Mouse (Mus musculus): ENCODE results near the gene Gm5475.
A peak's percentile ranks its signal among the peaks of the same experiment; 100 is the strongest.

The Gm5475 gene

DNA sequence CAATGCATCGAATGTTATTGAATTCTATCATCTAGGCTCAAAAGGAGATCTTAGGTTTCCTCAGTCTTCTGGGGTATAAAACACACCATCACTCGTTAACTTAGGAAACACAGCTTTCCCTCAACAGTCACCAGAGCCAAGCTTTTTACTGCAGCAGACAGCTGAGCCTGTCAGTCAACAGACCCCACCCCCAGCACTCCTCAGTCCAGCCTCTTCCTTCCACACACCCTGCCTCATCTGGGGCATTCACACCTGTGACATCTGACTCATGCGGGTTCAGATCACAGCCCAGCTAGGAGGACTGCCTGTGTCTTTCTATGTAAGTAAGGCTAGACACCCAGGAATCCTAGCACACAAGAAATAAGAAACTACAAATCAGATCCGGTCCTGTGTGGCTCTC, 7.9 kb upstream of the Gm5475 start:
- peak; percentile 42 for DNase-seq (ENCODE audit: low read depth)

DNA sequence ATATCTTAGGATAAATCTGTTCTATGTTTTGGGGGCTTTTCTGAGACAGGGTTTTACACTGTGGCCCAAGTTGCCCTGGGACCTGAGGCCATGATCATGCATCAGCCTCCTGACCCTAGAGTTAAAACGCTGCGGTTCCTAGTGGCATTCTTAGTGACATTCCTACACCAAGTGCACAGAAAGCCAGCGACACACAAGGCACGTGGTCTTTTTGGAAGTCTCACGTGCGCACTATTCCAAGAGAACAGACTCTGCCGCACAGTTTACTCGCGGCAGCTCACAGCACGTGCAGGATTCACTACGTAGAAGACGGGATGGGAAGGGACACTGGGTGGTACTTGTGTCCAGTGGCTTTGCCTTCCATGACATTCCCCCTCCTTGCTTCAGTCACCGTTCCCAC, 7.0 kb upstream of the Gm5475 start:
- DNase-seq (ENCODE audit: low read depth) = no peak

DNA sequence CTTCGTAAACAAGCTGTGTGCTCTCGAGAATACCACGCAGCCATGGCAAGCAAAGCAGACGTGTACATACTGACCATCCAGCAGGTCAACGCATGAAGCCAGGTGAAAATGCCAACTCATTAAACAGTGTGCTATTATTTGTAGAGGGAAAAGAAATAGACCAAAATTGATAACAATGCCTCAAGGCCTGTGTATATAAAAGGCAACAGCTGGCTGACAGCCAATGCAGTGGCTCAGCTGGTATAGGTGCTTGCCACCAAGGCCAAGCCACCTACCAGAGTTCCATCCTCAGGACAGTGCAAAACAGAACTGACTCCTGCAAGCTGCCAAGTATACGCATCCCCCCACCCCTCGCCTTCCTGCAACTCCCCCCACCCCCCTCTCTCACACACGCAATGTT, 6.3 kb upstream of the Gm5475 start:
- no peak for DNase-seq (ENCODE audit: low read depth)

DNA sequence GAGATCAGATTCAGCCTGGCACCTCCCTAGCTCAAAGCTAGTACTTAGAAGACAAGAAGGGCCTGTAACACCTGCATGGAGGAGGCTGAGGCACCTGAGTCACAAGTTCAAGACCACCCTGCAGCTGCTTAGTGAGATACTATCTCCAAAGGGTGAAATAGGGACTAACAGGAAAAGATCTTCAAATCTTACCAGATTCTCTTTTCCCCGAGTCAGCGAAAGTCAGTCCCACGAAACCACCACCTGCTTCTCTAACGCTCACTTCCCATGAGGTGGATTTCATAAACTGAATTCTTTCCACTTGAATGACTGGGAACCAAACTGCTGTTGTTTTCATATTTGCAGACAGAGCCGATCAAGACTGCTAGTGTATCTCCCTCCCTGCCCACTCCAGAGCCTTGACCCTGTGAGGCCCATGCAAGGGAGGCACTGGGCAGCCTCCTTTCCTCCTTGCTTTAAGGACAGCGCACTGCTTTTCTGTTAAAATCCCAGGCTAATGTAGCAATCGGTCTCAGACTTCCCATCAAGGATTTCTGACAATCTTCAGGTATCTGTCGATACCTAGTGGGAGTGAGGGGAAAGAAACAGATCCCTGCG, 4.0 kb upstream of the Gm5475 start:
- no peak for DNase-seq (ENCODE audit: low read depth)

DNA sequence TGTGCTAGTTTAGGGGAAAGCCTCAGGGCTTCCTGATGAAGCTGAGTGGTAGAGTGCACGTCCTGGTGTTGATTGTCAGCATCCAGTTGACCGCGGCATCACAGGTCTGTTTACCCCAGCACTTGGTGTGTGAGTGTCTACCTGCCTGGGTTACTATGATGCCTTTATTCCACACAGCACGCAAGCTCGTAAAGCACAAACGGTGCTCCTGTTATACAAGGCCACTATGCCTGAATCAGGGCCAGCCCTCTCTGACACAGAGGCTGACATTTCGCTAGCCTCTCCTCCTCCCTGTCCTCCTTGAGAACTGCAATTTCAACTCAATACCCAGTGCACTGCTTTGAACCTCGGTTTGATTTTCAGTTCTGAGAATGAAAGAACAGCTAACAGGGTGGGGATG, 2.6 kb upstream of the Gm5475 start:
- DNase-seq (ENCODE audit: low read depth) = no peak

DNA sequence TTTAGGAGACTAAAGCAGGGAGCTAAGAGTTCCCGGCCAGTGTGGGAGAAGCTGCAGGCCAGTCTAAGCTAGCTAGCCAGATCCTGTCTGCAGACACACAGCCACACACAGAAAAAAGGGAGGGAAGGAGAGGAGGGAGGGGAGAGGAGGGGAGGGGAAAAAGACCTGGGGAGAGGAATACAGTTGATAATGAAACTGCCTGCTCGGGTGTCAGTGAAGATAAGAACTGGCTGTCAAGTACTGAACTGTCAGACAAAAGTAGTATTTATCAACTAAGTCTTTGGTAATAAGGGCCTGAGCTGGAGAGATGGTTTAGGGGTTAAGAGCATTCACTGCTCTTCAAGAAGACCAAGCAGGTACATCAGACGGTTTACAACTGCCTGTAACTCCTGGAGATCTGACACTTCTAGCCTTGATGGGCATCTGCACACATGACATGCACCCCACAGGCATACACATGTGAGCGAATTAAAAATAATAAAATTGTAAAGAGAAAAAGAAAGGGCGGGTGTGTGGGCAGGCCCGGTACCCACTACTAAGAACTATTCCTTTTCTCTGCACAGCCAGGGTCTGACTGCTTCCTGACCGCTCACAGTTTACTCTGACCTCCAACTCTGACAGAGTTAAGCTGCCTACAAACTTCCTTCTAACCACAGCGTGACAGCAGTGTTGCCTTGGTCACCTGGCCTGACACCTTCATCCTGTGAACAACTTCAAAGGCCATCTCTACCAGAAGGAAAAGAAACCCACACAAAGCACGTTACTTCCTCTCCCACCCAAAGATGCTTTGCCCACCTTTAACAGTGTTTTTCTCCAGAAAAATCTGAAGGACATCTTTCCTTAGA, 1.8 kb upstream of the Gm5475 start:
- peak; percentile 71 for DNase-seq (ENCODE audit: low read depth)

DNA sequence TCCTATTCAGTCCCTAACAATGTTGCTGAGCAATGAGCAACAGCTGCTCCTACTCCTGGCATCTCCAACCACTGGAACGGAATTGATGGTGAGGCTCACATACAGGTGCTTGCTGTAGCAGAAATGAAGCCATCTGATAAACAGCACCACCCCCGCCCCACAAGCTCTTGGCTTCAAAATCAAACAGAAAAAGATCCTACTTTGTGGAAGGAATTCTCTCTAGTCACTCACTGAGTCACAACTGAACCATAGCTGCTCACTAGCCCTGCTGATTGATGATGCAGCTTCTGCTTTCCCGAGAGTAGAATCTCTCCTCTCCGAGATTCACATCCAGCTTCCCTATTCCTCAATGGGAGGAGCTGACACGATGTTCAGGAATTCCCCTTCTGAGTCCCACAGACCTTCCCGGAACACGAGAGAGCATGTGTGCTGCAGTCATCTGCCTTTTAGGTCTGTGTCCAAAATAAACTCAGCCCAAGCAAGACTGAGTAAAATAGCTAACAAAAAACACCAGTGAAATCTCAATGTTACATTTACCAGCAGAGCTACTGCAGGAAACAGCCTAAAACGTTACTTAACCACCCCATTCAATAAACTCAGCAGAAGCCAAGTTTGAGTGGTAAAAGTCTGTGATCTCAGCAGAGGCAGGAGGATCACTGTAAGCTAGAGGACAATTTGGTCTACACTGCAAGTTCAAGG, 739 bp upstream of the Gm5475 start:
- DNase-seq (ENCODE audit: low read depth) = no peak

DNA sequence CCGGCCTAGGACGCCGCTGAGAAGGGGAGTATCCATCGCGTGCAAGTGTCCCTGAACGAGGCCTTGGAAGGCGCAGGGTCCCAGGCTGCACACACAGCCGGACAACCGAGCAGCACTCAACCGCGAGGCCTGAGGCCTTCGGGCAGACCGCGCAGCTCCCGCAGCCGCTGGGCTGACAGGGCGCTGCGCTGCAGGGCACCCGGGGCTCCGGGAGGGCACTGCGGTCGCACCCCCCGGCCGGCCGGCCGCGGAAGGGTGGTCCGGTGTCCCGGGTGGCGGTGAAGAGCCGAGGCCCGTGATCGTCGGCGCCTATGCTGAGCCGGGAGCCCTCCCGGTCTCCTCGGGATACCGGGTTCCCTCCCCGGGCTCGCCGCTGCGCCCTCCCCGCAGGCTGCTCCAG, 529 bp downstream of the Gm5475 start:
- DNase-seq (ENCODE audit: low read depth) = no peak

DNA sequence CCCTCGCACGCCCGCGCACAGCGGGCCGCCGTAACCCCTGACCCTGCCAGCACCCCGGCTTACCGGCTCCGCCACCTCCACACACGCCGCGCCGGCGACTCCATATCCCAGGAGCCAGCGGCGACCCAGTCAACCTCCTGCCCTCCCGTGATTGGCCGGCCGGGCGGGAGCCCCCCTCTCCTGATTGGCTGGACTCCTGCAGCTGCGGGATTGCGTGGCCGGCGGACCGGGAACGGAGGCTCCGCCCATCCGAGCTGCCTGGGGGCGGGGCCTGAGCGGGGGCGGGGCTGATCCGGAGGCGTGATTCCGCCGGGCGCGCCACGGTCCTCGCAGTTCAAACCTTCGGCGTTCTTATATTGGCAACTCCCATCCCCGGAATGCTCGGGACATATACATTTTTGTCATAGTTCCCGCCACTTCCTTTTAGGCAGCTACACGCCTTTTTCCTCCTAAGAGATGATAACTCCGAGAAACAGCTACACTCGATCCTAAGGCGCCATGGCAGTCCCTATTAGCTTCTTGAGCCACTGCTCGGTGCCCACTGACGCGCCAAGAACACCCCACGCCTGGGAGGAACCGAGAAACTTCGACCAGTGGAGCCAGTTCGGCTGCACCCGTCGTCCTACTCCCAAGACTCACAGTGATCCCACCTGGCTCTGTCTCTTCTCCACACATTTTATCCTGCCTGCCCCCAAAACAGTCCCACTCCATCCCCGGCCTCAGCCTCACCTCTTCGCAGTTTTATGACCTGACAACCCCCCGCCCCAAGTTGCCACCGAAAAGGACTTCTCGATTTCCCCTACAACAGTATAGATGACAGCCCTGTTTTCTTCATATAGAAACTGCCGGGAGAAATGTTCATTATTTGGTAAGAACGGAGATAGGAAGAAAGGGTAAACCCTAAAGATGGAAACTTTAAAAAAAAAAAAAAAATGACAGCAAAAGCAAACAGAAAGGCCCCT, 1.2 kb downstream of the Gm5475 start:
- peak; percentile 93 for DNase-seq (ENCODE audit: low read depth)

DNA sequence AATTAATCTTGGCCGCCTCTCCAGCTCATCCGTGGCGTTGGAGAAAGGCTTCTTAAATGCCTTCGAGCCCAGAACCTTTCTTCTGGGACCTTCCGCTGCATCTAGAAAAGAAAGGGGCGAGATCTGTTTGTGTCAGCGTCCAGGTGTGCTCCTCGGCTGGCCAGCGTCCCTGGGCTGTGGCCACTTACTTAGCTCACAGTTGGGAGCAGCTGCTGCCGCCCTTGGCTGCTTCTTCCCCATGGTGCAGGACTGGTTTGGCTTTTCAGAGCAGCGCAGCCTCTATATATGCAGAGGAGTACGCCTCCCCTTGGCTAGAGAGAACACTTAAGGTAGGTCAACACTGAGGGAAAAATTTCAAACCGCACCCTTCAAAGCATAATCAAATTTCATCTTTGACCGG, 2.0 kb downstream of the Gm5475 start:
- DNase-seq (ENCODE audit: low read depth) = no peak

DNA sequence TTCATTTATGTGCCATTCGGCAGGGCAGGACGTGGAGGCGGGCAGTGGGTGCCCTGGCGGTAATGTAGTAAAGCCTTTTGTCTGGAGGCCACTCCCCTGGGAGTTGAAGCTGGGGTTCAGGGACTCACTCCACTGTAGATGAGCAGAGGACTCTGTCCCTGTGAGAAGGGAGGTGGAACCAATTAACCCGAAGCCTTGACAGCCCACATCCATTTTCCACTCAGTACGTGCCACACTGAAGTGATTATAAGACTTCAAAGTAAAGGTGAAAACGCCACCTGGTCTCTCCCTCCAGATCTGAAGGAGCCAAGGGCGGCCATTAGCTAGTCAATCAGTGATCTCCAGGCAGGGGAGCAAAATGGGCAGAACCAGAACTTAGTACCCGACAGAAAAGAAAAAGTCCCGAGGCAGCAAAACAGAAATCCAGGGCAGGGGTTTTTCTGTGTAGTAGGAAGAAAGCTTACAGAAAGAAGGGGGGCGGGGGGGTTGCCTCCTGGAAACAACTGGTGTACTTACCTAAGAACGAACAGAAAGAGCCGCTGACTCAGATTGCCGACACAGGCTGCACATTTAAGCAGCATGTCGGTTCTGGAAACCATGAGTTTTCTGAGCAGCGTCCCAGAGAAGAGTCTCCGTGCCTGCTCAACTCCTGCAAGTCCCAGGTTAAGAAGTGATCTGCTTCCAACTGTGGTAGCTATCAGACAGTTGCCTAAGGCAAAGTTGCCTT, 2.6 kb downstream of the Gm5475 start, which contains the start of gene Slc11a2:
Gene Slc11a2, minus strand, starts transcription at position 677 of the 727 bp plus-strand sequence.
- no peak for DNase-seq (ENCODE audit: low read depth)

DNA sequence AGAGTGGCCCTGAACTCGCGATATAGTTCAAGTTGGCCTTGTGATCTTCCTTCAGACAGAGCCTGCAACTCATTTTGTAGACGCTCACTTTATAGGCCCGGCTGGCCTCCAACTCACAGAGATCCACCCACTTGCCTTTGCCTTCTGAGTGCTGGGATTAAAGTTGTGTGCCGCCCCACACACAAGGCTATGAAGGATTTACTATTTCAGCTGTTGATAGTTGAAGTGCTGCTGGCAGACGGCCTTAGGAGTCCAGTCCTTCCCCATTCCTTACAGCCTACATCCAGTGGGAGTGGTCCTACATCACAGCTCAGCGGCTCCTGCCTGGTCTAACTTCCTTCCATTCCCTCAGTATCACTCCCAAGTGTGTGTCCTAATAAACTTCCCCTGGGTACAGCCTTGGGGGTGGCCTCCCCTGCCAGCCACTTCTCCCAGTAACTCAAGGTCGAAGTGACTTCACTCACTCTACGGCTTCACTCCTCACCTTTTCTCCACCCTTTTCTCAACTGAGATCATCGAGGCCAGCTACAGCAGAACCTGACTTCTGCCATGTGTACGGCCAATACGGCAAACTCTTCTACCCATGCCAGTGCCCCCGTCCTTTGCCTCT, 6.5 kb downstream of the Gm5475 start:
- no peak for DNase-seq (ENCODE audit: low read depth)

DNA sequence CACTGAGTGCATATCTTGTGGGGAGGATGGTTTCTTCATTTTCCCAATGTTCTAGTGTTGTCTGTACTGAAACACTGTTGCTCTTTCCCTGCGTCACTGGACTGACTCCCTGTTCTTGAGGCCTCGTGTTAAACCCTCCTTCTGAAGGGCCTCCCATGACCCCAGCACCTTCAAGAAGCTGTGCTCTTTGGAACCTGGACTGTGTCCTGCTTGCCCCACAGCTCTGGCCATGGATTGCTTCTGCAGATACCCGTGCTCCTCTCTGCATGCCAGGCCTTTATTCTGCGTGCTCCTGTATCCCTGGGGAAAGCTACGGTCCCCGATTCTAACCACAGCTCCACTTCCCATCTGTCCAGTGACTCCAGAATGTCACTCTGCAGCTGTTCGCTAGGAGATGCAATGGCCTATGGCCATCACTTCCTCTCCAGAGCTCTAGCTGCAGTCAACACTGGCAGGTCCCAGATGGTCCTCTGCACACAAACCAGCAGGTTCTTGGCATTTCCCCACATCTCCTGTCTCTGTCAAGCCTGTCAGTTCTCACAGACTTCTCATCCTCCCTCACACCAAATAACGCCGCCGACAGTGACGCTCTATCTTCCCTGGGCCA, 8.1 kb downstream of the Gm5475 start:
- DNase-seq (ENCODE audit: low read depth) = no peak

DNA sequence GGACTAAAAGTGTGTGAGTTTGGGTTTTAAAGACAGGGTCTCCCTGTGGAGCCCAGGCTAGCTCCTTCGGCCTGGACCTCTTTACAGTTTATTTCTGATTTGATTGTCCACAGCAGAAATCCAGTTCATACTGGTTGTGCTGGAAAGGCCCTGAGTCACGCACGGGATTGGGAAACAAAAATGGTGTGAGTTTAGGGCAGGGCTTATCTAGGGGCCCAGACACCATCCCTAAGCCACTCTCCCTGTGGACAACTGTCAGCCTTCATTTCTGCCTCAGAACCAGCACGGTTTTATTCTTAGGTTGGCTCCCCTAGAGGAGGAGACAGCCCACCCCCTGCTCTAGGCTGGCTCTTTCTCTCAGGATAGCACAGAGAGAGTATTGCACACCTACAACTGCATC, 11.3 kb downstream of the Gm5475 start:
- no peak for DNase-seq (ENCODE audit: low read depth)

DNA sequence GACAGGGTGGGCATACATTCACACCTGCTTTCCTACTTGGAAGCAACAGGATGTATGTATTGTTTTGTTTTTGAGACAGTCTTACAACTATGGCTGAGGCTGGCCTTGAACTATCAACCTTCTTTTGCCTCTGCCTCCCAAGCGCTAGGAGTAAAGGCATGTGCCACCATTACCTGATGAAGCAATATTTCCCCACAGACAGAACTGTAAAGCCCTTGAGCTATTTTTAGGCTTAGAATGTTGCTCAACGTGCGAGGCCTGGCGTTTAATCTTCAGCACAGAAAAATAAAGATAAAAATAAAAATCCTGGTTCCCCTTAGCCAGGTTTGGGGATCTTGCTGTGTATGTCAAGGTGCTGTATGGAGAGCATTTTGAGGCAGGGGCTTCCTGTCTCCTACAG, 14.2 kb downstream of the Gm5475 start:
- DNase-seq (ENCODE audit: low read depth) = peak; percentile 54

DNA sequence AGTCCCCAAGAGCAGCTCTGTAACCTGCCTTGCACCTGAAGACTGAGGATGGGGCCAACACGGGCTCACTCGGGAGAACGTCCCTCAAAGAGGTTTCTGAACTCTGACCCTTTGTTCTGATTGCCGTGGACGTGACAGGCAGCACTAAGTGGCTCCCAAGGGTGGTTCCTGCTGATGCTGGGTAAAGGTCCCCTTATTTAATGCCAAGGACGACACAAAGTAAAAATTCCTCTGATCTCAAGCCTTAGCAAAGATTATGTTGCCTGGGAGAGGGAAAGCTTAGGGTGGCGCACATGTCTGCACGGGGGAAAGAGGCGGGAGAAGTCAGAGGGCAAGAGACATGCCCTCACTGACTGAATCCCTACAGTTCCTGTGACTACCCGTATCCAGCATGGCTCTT, 14.6 kb downstream of the Gm5475 start:
- no peak for DNase-seq (ENCODE audit: low read depth)

DNA sequence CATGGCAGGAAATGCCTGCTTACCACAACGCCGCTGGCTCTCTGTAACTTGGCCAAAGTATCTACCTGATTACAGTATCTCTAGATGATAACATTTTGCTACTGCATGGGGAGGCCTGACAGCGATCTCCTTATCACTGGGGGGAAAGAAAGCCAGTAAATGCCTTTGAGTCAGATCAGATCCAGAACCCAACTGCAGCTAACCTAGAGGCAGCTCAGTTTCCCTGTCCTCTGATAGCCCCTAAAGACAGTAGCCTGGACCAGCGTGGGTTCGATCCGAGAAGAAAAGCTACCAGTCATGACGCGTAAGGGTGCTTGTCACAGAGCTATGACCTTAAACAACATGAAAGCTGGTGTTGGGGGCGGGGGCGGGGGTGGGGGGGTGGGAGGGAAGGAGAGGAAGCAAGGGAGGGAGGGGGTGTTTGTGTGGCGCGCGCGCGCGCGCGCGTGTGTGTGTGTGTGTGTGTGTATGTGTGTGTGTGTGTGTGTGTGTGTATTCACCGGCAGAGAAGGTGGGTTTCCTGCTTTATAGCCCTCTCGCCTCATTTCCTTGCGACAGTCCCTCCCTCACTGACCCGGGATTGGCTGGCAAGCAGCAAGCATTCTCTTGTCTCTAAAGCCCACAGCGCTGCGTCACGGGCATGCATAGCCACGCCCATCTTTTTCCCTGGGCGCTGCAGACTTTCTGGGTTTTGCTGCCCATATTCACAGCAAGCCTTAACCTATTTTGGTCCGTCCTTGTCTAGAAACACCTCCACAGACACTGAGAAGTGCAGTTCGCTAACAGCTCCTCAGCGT, 21.4 kb downstream of the Gm5475 start:
- peak; percentile 96 for DNase-seq (ENCODE audit: low read depth)

DNA sequence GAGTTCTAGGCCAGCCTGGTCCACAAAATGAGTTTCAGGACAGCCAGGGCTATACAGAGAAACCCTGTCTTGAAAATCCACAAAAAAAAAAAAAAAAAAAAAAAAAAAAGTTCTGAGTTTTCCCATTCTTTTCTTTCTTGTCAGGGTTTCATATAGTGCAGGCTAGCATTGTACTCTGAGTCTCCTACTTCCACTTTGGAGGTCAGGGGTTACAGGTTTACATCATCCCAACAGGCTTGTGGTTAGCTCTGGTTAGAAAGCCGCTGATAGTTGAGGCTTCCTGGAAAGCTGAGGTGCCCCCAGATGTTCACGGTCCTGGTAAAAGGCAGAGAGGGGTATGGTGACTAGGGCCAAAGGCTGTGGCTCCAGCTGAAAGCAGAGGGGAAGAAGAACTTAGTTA, 24.9 kb downstream of the Gm5475 start:
- peak; percentile 82 for DNase-seq (ENCODE audit: low read depth)

DNA sequence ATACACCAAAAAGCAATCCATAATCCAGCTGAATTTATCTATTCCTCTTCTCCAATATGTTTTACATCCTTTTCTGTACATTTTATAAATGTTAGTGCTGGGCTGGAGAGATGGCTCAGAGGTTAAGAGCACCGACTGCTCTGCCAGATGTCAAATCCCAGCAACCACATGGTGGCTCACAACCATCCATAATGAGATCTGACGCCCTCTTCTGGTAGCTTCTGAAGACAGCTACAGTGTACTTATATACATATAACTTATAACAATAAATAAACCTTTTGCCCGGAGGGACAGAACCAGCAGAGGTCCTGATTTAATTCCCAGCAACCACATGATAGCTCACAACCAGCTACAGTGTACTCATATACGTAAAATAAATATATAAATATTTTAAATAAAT, 26.6 kb downstream of the Gm5475 start:
- peak; percentile 26 for DNase-seq (ENCODE audit: low read depth)

DNA sequence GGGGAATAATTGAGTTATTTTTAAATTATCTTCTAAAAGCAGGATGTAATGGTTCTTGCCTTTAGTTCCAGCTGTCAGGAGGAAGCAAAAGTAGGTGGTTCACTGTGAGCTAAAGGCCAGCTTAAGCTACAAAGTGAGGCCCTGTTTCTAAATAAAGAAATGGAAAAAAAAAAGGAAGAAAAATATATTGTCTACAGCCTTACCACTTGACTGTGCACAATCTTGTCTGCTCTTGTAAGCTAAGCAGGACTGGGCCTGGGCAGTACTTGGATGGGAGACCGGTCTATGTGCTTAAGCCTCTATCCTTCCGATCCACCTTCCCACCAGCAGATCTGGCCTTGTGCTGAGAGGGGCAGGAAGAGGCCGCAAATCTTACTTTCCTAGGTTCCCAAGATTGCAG, 27.5 kb downstream of the Gm5475 start:
- DNase-seq (ENCODE audit: low read depth) = no peak

Measured in 416B (cell line).